Mouse (Mus musculus) small intestine, adult 2 months (tissue): ENCODE results near the gene Rnf135. TPM values are rescaled to one million over a fixed set of nuclear protein-coding genes. Genes with fewer than 3 reads are reported as not detected.

Experiments
- H3K27ac ChIP-seq: fragments of 200-500 bp; 2 replicates; pipeline ENCODE4 v1.5.1; 2012; ENCODE audit warnings: low read depth, low read length, control low read depth, inconsistent platforms; ENCODE audit not compliant: insufficient read depth
- H3K27me3 ChIP-seq: fragments of 200-500 bp; 2 replicates; pipeline ENCODE4 v1.6.1; 2012; ENCODE audit warnings: mild to moderate bottlenecking, moderate library complexity, low read length, inconsistent platforms; ENCODE audit not compliant: control insufficient read depth, insufficient read depth
- H3K36me3 ChIP-seq: fragments of 200-500 bp; 2 replicates; pipeline ENCODE4 v1.6.1; 2012; ENCODE audit warnings: mild to moderate bottlenecking, low read length, control low read depth, inconsistent platforms; ENCODE audit not compliant: control insufficient read depth, insufficient read depth
- H3K4me1 ChIP-seq: fragments of 200-500 bp; 2 replicates; pipeline ENCODE4 v1.6.1; 2012; ENCODE audit warnings: low read length, inconsistent platforms, mixed read lengths; ENCODE audit not compliant: control insufficient read depth, insufficient read depth, insufficient read length
- H3K4me3 ChIP-seq: fragments of 200-500 bp; 2 replicates; pipeline ENCODE4 v1.5.1; 2012; ENCODE audit warnings: low read depth, mild to moderate bottlenecking, control low read depth, inconsistent platforms, low read length, moderate library complexity
- CTCF ChIP-seq: fragments of 200-500 bp; IDR thresholded peaks from 2 replicates; pipeline ENCODE4 v1.5.1; 2012; ENCODE audit warnings: low read depth, mild to moderate bottlenecking, control low read depth, inconsistent platforms, low read length, moderate library complexity, mixed read lengths; ENCODE audit not compliant: insufficient replicate concordance, insufficient read length; ENCODE audit errors: extremely low read depth
- POLR2A ChIP-seq: fragments of 200-500 bp; IDR thresholded peaks from 2 replicates; pipeline ENCODE4 v1.6.1; 2012; ENCODE audit warnings: low read depth, mild to moderate bottlenecking, control low read depth, inconsistent platforms, low read length, moderate library complexity
- WGBS: fragments of 180-500 bp; shearing (Covaris S2); methylation state at CpG from one replicate; pipeline ENCODE4 v1.1.7; 2018; 5-methylcytosine and 5-hydroxymethylcytosine counted together
- polyA plus RNA-seq: library from polyadenylated mRNA; depleted of rRNA; stranded (reverse); fragments of >200 nt; gene quantifications from 2 replicates; pipeline ENCODE4 v1.2.3, GENCODE M21; 2012

The Rnf135 gene
- polyA plus RNA-seq, 1 experiment = 5.9 TPM

GRCm38 (mm10) chr11:80190280-80190679, 6.6 kb downstream of the Rnf135 start:
- Histone ChIP-seq H3K27me3 (no peaks in the 10 kb centered on the region), H3K4me3 (no peak overlapping the region), H3K27ac (no peak overlapping the region), H3K4me1 (no peaks in the 10 kb centered on the region), H3K36me3 (peaks cover 21% of the 10 kb centered on the region)
- TF ChIP-seq CTCF = no peak
- TF ChIP-seq POLR2A = no peak
- 77% methylated on average over 4 of the region's 4 CpGs for WGBS

- TF ChIP-seq CTCF (peak; percentile 24; the same call in 1 of the 2 replicates), POLR2A (no peak)
- Histone ChIP-seq H3K27ac (no peak overlapping the region), H3K36me3 (peaks cover 24% of the 10 kb centered on the region), H3K4me3 (no peak overlapping the region), H3K27me3 (no peaks in the 10 kb centered on the region), H3K4me1 (no peaks in the 10 kb centered on the region)
- WGBS = 85% methylated on average over 4 of the region's 4 CpGs
These were observed 10.2 kb downstream of the Rnf135 start for GRCm38 (mm10) chr11:80193827-80194226.

GRCm38 (mm10) chr11:80196351-80196750, 12.7 kb downstream of the Rnf135 start:
- WGBS = 90% methylated on average over 7 of the region's 7 CpGs
- peaks cover 19% of the 10 kb centered on the region for H3K36me3 ChIP-seq
- TF ChIP-seq CTCF (no peak), POLR2A (no peak)
- no peak overlapping the region for H3K27ac ChIP-seq
- H3K4me1 ChIP-seq = no peaks in the 10 kb centered on the region
- H3K27me3 ChIP-seq = no peaks in the 10 kb centered on the region
- no peak overlapping the region for H3K4me3 ChIP-seq

- no peak overlapping the region for H3K4me3 ChIP-seq
- no peaks in the 10 kb centered on the region for H3K27me3 ChIP-seq
- WGBS = 94% methylated on average over 3 of the region's 3 CpGs
- H3K36me3 ChIP-seq = peaks cover 13% of the 10 kb centered on the region
- TF ChIP-seq CTCF (no peak), POLR2A (no peak)
- H3K4me1 ChIP-seq = no peaks in the 10 kb centered on the region; the same call in 1 of the 2 replicates
- H3K27ac ChIP-seq = no peak overlapping the region
These were observed 15.7 kb downstream of the Rnf135 start for GRCm38 (mm10) chr11:80199316-80199715.

- Histone ChIP-seq H3K27ac (no peak overlapping the region), H3K4me3 (no peak overlapping the region), H3K4me1 (no peaks in the 10 kb centered on the region; the same call in 1 of the 2 replicates), H3K27me3 (no peaks in the 10 kb centered on the region), H3K36me3 (peaks cover 9% of the 10 kb centered on the region)
- TF ChIP-seq CTCF = no peak
- no peak for TF ChIP-seq POLR2A
- WGBS = 93% methylated on average over 2 of the region's 2 CpGs
These were observed 16.1 kb downstream of the Rnf135 start for GRCm38 (mm10) chr11:80199773-80200172.

GRCm38 (mm10) chr11:80200326-80200725, 16.7 kb downstream of the Rnf135 start:
- Histone ChIP-seq H3K36me3 (peaks cover 8% of the 10 kb centered on the region), H3K4me3 (no peak overlapping the region), H3K27me3 (no peaks in the 10 kb centered on the region), H3K27ac (no peak overlapping the region), H3K4me1 (no peaks in the 10 kb centered on the region; the same call in 1 of the 2 replicates)
- peak; percentile 42; the same call in 1 of the 2 replicates for TF ChIP-seq CTCF
- TF ChIP-seq POLR2A = no peak
- WGBS = 92% methylated on average over 1 of the region's 1 CpGs

GRCm38 (mm10) chr11:80202296-80202695, 18.6 kb downstream of the Rnf135 start:
- TF ChIP-seq CTCF (no peak), POLR2A (no peak)
- no peaks in the 10 kb centered on the region for H3K27me3 ChIP-seq
- no peak overlapping the region for H3K4me3 ChIP-seq
- no peaks in the 10 kb centered on the region; the same call in 1 of the 2 replicates for H3K4me1 ChIP-seq
- WGBS = 35% methylated on average over 6 of the region's 6 CpGs
- peaks cover 8% of the 10 kb centered on the region for H3K36me3 ChIP-seq
- H3K27ac ChIP-seq = no peak overlapping the region
